Mouse (Mus musculus) G1E-ER4 (cell line): ENCODE data around the gene Cacnb2. TPM values are rescaled to one million over a fixed set of nuclear protein-coding genes. Genes with fewer than 3 reads are reported as not detected.

Experiments
- GATA1 ChIP-seq: IDR thresholded peaks from one replicate; pipeline ENCODE4 v1.8.0; 2012; ENCODE audit warnings: low read length, inconsistent platforms
- polyA plus RNA-seq: library from polyadenylated mRNA; stranded (reverse); fragments of >175 nt; gene quantifications from 2 replicates; pipeline ENCODE4 v1.2.3, GENCODE M21; 2012

Cacnb2 gene
- polyA plus RNA-seq, 1 experiment = not detected

DNA sequence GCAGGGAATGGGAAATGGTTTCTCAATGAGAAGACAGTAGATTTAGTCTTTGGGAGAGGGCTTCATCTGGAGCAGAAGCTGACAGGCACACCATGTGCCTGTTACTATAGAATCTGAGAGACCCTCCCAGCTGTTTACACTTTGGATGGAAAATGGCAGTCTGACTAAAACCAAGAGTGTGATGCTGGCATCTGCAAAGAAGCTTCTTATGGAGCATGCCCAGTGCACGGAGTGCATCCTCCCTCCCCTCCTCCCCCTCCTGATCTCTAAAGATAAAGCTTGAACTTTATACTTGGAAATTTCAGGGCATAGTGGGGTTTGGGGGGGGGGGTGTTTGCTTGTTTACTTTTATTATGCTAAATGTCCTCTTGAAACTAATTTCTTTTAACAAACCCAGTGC, 270.2 kb downstream of the Cacnb2 start:
- TF ChIP-seq GATA1 = no peak

DNA sequence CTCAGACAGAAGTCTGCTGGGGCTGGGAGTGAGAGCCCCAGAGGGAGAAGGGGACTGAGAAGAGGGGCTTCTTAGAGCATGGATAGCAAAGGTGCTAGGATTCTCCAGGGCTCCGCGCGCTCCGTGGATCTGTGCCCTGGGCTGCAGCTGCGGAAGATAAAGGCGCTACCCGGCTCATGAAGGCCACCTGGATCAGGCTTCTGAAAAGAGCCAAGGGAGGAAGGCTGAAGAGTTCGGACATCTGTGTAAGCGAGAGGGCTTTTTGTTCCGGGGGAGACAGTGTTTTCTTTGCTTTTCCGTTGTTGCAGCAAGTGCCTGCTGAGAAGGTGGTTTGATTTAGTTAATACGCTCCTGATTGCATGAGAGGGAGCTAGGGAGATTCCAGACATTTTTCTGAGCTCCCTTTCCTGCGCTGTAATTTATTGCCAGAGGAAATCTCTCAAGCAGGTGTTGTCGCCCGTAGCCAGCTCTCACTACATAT, 270.9 kb downstream of the Cacnb2 start:
- no peak for TF ChIP-seq GATA1

DNA sequence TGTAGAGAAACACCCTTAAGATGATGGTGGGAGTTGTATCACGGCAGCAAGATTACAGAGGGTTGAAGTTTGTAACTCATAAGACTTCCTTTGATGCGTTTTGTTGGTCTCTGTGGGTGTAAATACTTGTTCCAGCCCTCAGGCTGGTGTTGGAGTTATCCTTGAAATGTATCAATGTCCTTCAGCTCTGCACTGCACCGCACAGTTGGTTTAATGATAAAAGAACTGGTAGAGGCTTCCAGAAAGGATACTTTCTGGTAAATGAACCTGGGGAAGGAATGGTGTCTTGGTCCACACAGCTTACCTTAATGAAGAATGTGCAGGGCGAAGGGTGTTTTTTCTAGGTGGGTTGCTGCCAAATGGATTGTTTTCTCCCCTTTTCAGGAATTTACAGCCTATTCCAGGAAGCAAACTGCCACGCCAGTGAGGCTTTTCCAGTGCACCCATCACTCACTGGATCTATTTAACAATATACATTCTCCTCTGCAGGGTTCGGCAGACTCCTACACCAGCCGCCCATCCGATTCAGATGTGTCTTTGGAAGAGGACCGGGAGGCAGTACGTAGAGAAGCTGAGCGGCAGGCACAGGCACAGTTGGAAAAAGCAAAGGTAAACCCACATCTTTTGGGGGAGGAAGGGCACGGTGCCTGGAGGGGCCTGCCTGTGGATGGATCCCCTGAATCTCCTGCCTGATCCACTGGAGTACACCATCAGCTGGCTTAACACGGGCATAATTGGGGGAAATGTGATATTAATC, 271.6 kb downstream of the Cacnb2 start:
- TF ChIP-seq GATA1 = no peak

DNA sequence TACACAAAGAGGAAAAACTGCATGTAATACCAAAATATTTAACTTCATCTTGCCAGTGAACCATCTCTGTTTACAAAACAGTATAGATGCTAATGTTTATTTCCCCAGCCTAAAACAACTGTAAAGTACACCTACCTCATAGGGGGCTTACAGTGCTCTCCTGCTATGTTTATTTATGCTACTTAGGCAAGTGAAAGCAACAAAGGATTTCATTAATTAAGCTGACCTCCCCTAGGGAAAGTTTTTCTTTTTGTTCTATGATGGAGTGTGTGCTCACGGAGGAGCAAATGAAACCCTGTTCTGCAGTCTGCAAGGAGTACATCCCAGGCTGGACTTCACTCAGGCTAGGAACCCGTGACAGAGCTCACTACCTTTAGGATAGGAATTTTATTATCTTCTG, 272.2 kb downstream of the Cacnb2 start:
- no peak for TF ChIP-seq GATA1

DNA sequence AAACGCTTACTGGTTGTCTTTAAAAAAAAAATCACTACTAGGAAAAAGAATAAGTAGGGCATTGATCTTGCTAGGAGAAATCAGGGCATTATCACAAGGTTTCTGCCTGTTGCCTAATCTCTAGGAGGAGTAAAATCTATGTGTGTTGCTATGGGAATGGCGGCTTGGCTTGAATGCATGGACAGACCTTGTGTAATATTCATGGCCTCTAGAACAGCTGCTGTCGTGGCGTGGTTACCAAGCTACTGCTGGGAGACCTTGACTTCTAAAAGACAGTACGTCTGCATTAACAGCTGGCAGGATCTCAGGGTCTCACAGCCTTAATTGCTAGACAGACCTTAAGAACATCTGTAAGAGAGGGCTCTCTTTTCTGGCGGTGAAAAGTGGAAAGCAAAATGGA, 272.7 kb downstream of the Cacnb2 start:
- TF ChIP-seq GATA1 = no peak

DNA sequence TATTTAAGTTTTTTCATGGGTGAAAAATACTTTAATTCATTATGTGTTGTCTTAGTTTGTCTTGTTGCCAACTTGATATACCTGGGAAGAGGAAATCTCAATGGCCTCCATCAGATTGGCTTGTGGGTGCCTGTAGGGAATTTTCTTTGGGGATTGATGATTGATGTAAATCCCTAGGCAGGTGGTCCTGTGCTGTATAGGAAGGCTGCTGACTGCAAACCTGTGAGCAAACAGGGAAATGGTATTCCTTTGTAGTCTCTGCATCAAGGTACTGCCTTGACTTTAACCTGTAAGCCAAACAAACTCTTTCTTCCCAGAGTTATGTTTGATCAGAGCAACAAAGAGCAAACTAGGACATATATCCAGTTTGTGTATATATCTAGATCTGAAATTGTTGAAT, 276.1 kb downstream of the Cacnb2 start:
- no peak for TF ChIP-seq GATA1

DNA sequence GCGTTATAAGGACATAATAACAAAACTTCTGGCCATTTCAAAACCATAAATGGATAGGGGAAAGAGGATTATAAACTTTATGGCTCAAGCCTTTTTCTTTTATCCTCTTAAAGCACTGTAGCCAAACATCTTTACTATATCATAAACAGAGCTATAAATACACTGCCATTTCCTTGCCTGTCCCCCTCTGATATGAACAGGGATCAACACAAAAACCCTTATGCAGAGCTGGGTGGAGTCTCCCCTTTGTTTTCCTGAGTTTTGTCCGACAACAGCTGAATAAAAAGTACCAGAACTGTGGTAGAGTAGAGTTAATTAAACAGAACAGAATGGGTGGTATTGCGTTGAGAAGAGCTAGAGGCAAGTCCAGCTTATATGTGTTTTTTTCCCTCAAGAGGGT, 280.6 kb downstream of the Cacnb2 start:
- no peak for TF ChIP-seq GATA1

DNA sequence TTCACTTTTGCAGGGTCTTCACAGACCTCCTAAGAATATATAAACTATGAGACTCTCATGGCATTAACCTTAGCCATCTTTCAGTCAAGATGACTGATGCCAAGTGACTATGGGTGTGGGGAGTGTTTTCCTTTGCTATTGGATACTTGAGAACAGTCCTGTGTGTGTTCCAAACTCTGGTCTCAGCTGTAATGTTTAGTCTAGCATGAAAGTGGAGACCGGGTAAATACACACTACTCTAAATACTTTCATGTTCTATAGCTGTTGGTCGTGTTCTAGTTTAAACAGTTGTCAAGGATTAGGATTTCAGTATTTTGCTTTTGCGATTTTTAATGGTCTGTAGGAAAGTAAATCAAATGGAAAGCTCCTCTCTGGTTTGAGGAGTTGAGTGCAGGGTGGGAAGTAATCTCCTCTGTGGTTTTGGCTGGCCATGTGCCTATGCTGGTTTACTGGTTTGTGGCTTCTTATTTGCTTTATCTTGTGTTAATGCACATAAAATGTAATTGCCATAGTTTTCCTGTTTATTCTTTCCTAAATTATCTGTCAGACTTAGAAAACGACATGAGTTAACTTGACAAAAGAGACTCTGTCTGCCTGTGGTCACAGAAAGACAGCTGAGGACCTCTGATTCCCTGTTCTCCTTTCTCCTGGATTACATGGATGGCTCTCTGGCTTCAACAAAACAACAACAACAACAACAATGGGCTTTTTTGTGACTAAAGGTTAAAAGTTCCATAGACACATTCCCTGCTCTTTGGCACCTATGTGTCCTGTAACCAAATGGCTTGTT, 285.7 kb downstream of the Cacnb2 start:
- TF ChIP-seq GATA1 = no peak

DNA sequence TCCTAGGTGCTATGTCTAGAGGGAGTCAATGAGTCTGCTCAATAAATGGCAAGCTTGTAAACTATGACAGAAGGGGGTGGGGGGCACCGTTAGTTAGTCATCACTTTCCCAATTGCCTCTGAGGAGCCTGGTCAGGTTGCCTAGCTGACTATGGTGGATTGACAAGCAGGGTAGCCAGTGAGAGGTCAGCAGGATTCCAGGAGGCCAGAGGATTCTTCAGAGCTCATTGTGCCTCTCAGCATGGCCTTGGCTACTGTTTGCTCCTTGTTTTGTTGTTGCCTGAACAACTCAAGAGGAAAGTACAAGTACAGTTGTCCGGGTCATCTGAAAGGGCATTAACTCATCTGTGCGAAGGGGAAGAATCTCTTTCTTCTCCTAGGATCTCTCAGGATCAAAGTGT, 300.9 kb downstream of the Cacnb2 start:
- TF ChIP-seq GATA1 = no peak

DNA sequence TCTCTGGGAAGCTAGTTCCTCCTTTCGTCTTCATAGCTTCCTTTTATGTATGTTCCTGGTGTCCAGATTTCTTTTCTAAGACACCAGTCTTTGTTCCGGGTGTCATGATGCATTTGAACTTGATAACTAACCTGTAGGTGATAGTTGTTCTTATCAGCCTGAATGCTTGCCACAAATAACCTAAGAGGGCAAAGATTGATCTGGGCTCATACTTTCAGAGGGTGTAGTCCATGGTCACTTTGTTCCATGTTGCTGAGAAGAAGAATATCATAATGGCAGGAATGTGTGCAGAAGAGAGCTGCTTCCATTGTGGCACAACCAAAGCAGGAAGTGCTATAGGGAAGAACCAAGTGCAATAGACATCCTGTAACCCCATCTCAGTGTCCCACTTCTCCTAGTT, 302.0 kb downstream of the Cacnb2 start:
- TF ChIP-seq GATA1 = no peak

DNA sequence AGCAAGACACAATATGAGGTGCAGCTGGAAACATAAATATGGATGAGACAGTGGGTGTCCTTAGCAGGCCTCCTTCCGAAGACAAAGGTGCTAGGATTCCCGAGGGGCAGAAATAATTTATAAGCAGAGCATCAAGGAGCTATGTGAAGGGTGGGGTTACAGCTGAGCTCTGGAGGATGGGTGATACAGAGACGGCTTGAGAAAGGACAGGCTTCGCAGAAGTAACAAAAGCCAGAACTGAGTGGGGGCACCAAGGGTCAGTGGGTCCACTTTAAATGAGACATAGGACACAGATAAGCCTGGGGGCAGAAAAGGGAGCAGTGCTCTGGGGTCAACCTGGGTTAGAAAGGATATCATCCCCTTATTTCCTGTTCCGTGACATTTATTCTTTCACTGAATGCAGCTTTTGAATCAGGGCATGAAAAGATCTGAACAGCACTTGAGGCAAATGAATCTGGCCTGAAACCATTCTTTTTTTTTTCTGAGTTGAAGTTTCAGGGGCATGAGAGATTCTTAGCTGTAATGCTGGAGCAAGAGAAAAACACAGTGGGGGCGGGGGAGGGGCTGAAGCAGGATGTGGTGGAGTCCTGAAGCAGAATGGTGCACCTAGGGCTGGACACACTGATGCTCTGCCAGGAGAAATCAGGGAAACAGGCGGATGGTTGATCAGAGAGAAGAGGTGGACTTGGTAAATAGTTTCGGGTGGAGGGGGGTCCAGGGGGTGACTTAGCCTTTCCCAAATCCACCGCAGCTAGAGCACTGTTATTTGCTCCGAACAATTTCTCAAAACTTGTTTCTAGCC, 304.4 kb downstream of the Cacnb2 start:
- TF ChIP-seq GATA1 = no peak

DNA sequence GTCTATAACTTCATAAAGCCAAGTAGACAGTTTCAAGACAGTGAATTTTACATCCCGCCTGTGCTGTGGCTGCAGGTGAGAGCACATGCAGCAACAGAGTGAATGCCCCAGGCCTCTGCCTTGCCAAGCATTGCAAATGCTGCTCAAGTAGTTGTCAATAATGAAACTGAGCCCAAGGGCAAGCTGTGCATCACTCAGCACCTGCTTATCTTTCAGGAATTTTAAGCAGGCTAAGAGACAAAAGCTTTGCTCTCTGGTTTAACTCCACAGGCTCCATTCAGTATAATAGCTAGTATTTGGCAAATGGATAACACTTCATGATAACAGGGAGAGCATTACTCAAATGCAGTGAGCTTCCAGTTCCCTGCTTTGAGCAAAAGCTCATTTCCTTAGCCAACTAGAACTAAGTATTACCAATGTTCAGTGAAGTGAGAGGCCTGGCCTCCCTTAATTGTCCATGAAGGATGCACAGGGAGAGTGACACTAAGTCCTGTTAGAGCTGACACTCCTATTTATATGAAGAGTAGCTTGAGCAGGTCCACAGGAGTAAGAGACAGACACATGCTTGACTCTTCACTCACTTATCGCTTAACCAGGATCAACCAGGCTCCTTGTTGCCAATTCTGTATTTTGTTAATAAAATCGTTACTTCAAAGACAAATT, 314.8 kb downstream of the Cacnb2 start:
- TF ChIP-seq GATA1 = no peak

DNA sequence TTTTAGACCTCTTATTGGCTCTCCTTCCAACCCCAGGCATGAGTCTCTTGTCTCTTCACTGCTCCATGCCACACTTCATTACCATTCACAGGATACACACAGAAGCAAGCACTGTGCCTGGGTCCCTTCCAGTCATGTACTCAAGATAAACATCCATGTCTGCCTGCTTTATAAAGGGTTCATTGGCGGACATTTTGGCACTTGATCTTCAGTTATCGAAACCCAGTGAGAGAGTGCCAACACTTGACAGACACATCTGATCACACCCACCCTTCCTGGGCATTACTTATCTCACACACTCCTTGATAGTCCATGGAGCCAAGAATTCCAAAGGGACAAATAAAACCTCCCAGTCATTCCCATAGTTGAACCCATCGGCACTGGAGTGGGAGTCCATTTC, 327.0 kb downstream of the Cacnb2 start:
- TF ChIP-seq GATA1 = no peak

DNA sequence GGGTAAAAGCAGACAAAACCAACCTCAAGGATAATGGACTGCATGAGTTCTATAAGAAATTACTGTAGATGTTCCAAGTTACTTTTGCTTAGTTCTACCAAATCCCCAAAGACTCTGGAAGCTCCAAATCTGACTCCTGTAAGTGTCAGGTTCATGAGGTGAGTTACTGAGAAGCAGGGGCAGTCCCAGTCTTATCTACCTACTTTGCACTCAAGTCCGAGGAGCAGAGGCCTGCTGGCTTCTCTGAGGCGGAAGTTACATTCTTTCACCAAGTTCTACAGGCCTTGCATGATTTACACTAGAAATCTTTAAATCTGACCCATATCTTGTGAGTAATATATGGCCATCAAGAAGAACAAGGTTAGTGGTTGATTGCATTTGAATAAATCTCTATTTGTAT, 329.1 kb downstream of the Cacnb2 start:
- TF ChIP-seq GATA1 = no peak

DNA sequence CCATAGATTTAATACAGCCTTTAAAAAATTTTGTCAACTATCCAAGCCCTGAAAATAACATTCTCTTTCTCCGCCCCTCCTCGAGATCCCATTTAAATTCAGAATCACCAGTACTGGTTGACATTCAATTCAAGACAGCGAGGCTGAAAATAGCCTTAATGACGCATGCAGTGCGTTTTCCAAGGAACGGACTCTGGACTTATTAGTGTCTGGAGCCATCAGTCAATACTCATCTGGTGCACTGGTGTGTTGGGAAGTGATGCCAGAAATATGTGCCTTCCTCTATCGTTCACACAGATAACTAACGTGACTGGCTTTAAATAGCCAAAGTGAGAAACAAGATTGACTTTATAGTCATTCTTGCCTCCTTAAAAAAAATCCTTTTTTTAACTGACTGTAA, 333.6 kb downstream of the Cacnb2 start:
- no peak for TF ChIP-seq GATA1
